Mouse (Mus musculus) heart, embryonic 13.5 days (tissue): ENCODE data around the gene BC016579. TPM values are rescaled to one million over a fixed set of nuclear protein-coding genes. Genes with fewer than 3 reads are reported as not detected.

Experiments
- ATAC-seq: fragments of 200-750 bp; cut with Nextera tagmentation; 2 replicates; pipeline ENCODE4 v1.8.0; 2017; ENCODE audit warnings: moderate TSS enrichment; ENCODE audit not compliant: insufficient number of reproducible peaks, low FRiP score, low TSS enrichment; ENCODE audit errors: extremely low read depth
- H3K27ac ChIP-seq: fragments of 300-500 bp; sonication (generic); replicated peaks from 2 replicates; pipeline ENCODE4 v1.5.1; 2015; ENCODE audit warnings: moderate library complexity, mild to moderate bottlenecking, inconsistent platforms
- H3K27me3 ChIP-seq: fragments of 300-500 bp; sonication (generic); replicated peaks from 2 replicates; pipeline ENCODE4 v1.6.1; 2015; ENCODE audit warnings: mild to moderate bottlenecking, inconsistent platforms
- H3K36me3 ChIP-seq: fragments of 300-500 bp; sonication (generic); 2 replicates; pipeline ENCODE4 v1.6.1; 2015; ENCODE audit warnings: mild to moderate bottlenecking, inconsistent platforms
- H3K4me1 ChIP-seq: fragments of 300-500 bp; sonication (generic); 2 replicates; pipeline ENCODE4 v1.6.1; 2015; ENCODE audit warnings: inconsistent platforms
- H3K4me2 ChIP-seq: fragments of 300-500 bp; sonication (generic); 2 replicates; pipeline ENCODE4 v1.6.1; 2015; ENCODE audit warnings: inconsistent platforms, mild to moderate bottlenecking, moderate library complexity
- H3K4me3 ChIP-seq: fragments of 300-500 bp; sonication (generic); 2 replicates; pipeline ENCODE4 v1.5.1; 2015; ENCODE audit warnings: moderate library complexity, mild to moderate bottlenecking, inconsistent platforms
- H3K9ac ChIP-seq: fragments of 300-500 bp; sonication (generic); 2 replicates; pipeline ENCODE4 v1.6.1; 2015; ENCODE audit warnings: inconsistent platforms, mild to moderate bottlenecking, moderate library complexity
- H3K9me3 ChIP-seq: fragments of 300-500 bp; sonication (generic); 2 replicates; pipeline ENCODE4 v1.6.1; 2016; ENCODE audit warnings: inconsistent platforms
- WGBS: fragments of 180-500 bp; shearing (Covaris S2); methylation state at CpG from one replicate; pipeline ENCODE4 v1.1.7; 2015; ENCODE audit warnings: mixed read lengths; 5-methylcytosine and 5-hydroxymethylcytosine counted together
- polyA plus RNA-seq: library from polyadenylated mRNA; unstranded; fragments of >200 nt; fragmentation: Nextera tagmentation; extraction: Ambion mirVana; gene quantifications from 2 replicates; pipeline ENCODE4 v1.2.1, GENCODE M21; 2015

BC016579 gene
- not detected in 2 replicates for polyA plus RNA-seq

DNA sequence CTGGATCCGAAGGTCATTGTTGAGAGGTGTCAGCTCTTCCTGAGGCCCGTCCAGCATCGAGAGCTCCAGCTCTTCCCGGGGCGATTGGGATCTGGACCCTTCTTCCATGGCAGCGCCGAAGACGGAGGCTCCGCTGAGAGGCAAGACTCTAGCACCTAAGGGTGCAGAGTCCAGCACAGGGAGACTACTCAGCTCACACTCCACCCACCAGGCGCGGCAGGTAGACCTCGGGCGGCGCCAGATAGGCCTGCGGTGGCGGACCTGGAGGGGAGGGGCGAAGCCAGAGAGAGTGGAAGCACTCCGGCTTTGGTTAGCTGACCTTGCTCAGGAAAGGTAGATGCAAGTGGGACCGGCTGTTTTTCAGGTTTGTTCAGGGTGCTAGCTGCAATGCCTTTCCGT lies at the start of gene BC016579:
Gene BC016579, minus strand, starts transcription at position 135 of the 399 bp plus-strand sequence.
- Histone ChIP-seq H3K27me3 (peaks cover 10% of the 10 kb centered on the region), H3K36me3 (no peaks in the 10 kb centered on the region), H3K4me1 (peaks cover 16% of the 10 kb centered on the region), H3K4me3 (peak within 1 kb of the TSS; percentile 53), H3K27ac (no peak within 1 kb of the TSS), H3K4me2 (peak within 1 kb of the TSS; percentile 83), H3K9me3 (no peaks in the 10 kb centered on the region), H3K9ac (peak within 1 kb of the TSS; percentile 54)
- WGBS = 5% methylated on average over 20 of the region's 20 CpGs
- ATAC-seq = 0 out of 2 replicates have a peak, but pooled peaks have one; percentile 58

DNA sequence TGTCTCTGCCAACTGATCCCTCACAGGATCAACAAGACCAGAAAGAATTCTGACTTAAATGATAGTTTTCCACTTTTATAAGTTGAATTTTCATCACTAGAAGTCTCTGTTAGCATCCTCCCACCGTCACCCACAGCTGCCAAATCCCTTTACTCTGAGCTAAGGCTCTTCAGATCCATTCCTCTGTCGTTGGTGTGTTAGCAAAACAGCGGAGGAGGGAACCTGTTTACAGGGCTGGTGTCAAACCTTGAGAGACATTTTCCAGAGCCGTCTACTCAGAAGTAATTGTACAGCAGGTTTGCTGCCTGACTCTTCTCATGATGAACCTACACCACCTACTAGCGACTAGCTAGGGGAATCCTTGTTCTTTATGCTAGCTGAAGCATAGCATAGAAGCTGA lies 45.4 kb upstream of the BC016579 start:
- Histone ChIP-seq H3K27me3 (no peaks in the 10 kb centered on the region), H3K4me3 (no peak overlapping the region), H3K9me3 (no peaks in the 10 kb centered on the region), H3K4me1 (no peaks in the 10 kb centered on the region), H3K36me3 (no peaks in the 10 kb centered on the region), H3K9ac (no peak overlapping the region), H3K4me2 (no peak overlapping the region), H3K27ac (no peak overlapping the region)
- ATAC-seq = no peak
- 44% methylated on average over 5 of the region's 5 CpGs for WGBS

DNA sequence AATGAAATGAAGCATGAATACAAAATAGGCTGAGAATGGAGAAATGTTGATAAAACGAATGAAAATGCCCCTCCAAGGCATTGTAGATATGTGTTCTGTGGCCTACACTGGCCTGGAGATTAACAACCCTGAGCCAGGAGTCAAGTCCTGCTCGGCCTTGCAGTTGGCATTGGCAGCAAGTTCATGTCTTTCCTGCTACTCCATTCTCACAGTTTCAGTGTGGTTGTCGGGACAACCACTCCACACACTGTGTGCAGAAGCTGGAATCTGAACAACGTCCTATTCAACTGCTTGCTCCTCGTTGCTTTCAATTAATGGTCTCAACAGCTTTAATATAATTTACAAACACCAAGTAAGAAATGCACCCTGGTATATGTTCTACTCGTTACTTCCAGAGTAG lies 44.1 kb upstream of the BC016579 start:
- Histone ChIP-seq H3K27me3 (no peaks in the 10 kb centered on the region), H3K36me3 (no peaks in the 10 kb centered on the region), H3K4me3 (no peak overlapping the region), H3K4me1 (no peaks in the 10 kb centered on the region), H3K9me3 (no peaks in the 10 kb centered on the region), H3K9ac (no peak overlapping the region), H3K27ac (no peak overlapping the region), H3K4me2 (no peak overlapping the region)
- no peak for ATAC-seq
- WGBS = 71% methylated on average over 6 of the region's 6 CpGs

DNA sequence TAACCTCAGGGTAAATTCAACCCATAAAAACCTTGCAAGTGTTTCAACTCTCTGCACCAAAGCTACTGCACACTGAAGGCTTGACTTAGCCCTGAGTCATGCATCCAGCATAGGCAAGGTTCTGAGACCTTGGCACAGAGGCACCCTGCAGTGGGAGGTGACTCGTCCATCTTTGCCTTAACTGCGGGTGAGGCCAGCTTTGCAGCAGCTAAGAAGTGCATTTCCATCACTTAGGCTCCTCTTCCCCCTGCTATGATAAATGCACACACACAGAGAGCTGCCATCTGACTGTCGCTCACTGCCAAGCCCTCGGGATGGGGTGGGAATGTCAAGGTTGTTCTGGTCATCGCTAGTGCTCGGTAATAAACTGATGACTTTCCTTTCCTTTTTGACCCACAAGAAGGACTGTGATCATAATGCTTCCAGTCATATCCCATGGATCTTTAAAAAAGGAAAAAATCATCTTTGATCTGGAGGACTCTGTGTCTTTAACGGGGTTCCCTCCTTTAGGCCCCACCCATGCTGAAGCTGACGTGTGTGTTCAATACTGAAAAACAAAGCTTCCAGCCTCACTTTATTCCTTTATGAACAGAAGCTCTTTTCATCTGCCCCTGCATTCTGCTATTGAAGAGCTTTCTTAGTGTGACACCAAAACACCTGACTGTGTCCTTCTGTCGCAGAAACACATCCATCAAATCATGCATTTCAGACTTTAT lies 41.7 kb upstream of the BC016579 start:
- no peak overlapping the region for H3K4me2 ChIP-seq
- no peak overlapping the region for H3K27ac ChIP-seq
- H3K4me1 ChIP-seq = no peaks in the 10 kb centered on the region
- WGBS = 74% methylated on average over 9 of the region's 9 CpGs
- no peaks in the 10 kb centered on the region for H3K36me3 ChIP-seq
- H3K27me3 ChIP-seq = no peaks in the 10 kb centered on the region
- no peak overlapping the region for H3K4me3 ChIP-seq
- no peak for ATAC-seq
- no peak overlapping the region for H3K9ac ChIP-seq
- no peaks in the 10 kb centered on the region for H3K9me3 ChIP-seq

DNA sequence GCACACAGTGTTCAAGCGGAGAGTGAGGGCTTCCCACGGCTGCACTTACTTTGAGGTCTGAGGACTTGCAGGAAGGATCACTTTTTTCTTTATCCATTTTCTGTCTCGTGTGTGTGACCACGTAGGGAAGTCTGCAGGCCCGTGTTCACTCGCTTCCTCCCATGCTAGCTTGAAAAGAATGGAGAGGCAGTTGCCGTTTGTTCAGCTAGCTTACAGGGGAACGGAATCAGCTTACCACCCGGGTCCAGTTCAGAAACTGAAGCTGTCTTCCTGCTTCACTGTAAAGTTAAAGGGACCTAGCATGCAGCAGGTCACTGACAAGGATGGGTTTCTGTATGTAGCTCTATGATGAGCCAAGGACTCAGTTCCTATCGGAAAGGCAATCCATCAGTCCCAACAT lies 39.7 kb upstream of the BC016579 start, which contains the start of gene Tmprss7:
Gene Tmprss7, minus strand, starts transcription at position 101 of the 400 bp plus-strand sequence.
- Histone ChIP-seq H3K27ac (no peak within 1 kb of the TSS), H3K9me3 (no peaks in the 10 kb centered on the region), H3K4me2 (no peak within 1 kb of the TSS), H3K4me1 (no peaks in the 10 kb centered on the region), H3K36me3 (no peaks in the 10 kb centered on the region), H3K9ac (no peak within 1 kb of the TSS), H3K27me3 (no peaks in the 10 kb centered on the region), H3K4me3 (no peak within 1 kb of the TSS)
- 71% methylated on average over 10 of the region's 10 CpGs for WGBS
- ATAC-seq = no peak

DNA sequence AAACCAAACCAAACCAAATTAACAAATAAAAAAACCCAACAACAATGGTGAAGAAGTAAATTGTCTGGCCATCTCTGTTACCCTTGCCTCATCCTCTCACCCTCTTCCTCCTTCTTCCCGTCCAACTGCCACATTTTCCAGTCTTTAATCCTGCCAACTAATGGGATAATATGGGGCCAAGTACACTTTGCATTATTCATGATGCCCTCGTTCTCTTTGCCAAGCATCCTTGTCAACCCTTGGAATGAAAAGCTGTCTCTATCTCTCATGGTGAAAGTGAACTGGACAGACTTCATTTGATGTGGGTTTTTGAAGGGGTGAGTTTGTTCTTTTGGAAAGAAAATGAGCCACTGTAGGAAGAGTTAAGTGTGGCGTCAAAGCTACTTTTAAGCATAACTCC lies 39.0 kb upstream of the BC016579 start:
- H3K27ac ChIP-seq = no peak overlapping the region
- WGBS = 70% methylated on average over 3 of the region's 3 CpGs
- no peaks in the 10 kb centered on the region for H3K9me3 ChIP-seq
- no peak overlapping the region for H3K4me2 ChIP-seq
- H3K9ac ChIP-seq = no peak overlapping the region
- no peaks in the 10 kb centered on the region for H3K4me1 ChIP-seq
- no peaks in the 10 kb centered on the region for H3K27me3 ChIP-seq
- ATAC-seq = no peak
- H3K4me3 ChIP-seq = no peak overlapping the region
- no peaks in the 10 kb centered on the region for H3K36me3 ChIP-seq

DNA sequence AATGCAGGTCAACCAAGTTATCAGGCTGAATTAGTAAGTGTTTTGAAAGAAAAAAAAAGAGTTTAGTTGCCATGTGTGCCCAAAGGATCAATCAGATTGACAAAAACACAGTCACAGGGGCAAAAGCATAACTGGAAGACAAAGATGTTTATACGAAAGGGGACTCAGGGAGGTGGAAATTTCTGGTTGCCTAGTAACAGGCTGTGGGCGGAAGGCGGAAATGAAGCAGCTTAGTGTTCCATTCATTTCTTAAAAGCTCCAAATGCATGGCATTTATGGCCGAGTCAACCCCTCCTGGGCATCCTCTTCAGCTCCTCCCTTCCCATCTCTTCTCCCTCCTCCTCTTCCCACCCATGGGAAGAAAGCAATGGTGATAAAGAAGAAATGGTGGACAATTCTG lies 36.3 kb upstream of the BC016579 start:
- no peaks in the 10 kb centered on the region for H3K36me3 ChIP-seq
- H3K4me1 ChIP-seq = no peaks in the 10 kb centered on the region
- H3K27ac ChIP-seq = no peak overlapping the region
- no peak overlapping the region for H3K4me3 ChIP-seq
- no peak for ATAC-seq
- H3K4me2 ChIP-seq = no peak overlapping the region
- no peaks in the 10 kb centered on the region for H3K9me3 ChIP-seq
- H3K27me3 ChIP-seq = no peaks in the 10 kb centered on the region
- no peak overlapping the region for H3K9ac ChIP-seq
- WGBS = 46% methylated on average over 4 of the region's 4 CpGs

DNA sequence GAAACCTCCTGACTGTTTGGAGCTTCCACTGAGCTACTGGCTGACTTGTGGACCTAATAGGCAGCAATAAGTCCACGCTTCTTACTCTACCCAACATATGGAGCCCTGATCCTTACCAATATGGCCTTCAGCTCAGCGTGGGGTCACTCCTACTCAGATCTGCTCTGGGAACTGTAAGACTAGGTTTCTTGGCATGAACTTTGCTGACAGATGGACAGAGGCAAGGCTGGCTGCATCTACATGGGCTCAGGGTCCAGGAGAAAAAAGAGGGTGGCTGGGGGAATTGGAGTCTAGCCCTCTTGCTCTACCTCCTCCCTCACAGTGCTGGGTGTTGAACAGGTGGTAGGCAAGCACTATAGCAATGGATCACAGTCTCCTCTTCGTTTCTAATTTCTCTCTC lies 33.0 kb upstream of the BC016579 start:
- H3K4me3 ChIP-seq = no peak overlapping the region
- no peak overlapping the region for H3K27ac ChIP-seq
- H3K4me2 ChIP-seq = no peak overlapping the region
- no peak for ATAC-seq
- no peaks in the 10 kb centered on the region for H3K36me3 ChIP-seq
- 68% methylated on average over 3 of the region's 3 CpGs for WGBS
- no peaks in the 10 kb centered on the region for H3K4me1 ChIP-seq
- H3K9me3 ChIP-seq = no peaks in the 10 kb centered on the region
- no peak overlapping the region for H3K9ac ChIP-seq
- H3K27me3 ChIP-seq = no peaks in the 10 kb centered on the region

DNA sequence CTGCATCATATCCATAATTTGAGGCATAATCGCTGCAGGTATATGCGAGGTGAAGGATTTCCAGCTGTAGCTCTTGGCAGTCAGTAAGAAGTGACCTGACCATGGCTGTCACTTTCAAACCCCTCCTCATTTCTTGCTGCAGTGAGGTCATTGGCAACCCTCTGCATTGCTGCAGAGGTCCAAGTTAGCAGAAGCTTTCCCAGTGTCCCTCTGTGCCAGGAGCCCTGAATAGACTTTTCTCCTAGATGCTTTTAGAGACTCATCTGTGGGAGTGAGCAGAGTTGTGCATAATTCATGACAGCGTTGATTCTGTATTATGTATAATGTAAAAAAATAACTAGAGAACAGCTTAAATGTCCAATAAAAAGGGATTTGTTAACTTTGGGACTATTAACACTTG lies 31.4 kb upstream of the BC016579 start:
- no peak for ATAC-seq
- Histone ChIP-seq H3K9ac (no peak overlapping the region), H3K9me3 (no peaks in the 10 kb centered on the region), H3K4me3 (no peak overlapping the region), H3K27ac (no peak overlapping the region), H3K27me3 (no peaks in the 10 kb centered on the region), H3K4me1 (no peaks in the 10 kb centered on the region), H3K4me2 (no peak overlapping the region), H3K36me3 (no peaks in the 10 kb centered on the region)
- 65% methylated on average over 3 of the region's 3 CpGs for WGBS

DNA sequence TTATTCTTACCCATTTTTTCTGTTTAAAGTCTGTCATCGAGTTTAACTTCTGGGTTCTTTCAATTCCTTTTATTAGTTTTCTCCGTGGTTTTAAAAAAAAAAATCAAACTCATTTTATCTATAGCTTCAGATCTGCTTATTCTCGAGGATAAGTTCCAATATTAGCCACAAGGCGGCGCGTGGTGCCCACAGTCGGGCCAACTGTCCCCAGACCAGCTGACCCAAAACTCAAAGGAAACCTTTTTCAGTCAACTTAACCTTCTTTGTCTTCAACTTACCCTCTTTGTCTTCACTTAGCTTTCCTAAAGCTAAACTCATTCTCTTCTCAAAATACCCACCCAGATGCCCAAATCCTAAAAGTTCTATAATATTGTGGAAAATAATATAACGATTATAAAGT lies 30.9 kb upstream of the BC016579 start:
- Histone ChIP-seq H3K27me3 (no peaks in the 10 kb centered on the region), H3K4me2 (no peak overlapping the region), H3K4me3 (no peak overlapping the region), H3K4me1 (no peaks in the 10 kb centered on the region), H3K9me3 (no peaks in the 10 kb centered on the region), H3K36me3 (no peaks in the 10 kb centered on the region), H3K27ac (no peak overlapping the region), H3K9ac (no peak overlapping the region)
- WGBS = 12% methylated on average over 8 of the region's 8 CpGs
- ATAC-seq = no peak

DNA sequence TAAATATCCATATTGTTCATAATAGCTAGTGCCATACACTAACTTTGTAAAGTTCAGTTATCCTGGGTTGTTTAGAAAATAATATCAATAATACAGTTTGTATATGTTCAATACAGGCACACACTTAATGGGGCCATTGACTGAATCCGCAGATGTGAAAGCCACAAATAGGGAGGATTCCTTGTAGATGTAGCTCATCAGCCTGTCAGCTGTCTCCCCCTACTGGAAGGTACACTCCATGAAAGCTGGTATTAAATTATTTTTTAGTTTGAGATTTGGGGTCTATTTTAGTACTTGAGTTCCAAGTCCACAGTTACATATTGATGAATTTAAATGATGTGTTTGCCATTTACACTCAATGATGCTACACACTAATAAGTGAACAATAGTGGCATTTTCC lies 22.6 kb upstream of the BC016579 start:
- WGBS = 41% methylated on average over 1 of the region's 1 CpGs

DNA sequence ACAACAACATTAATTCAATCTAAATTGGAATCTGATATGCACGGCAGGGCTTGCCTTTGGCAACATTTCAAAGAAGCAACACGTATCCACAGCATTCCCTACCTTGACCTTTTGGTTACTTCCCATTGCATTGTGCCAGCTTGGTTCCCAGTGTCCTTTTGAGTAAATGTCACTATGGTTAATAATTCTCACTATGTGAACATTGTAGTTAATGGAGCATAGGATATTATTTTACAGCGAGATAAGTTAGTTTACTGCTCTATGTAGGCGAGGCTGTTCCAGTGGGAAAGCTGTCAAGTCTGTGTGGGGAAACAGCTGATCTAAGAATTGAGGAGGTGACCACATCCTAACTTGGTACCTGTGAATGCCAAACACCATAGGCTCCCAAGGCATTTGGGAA lies 16.1 kb upstream of the BC016579 start:
- H3K4me3 ChIP-seq = no peak overlapping the region
- H3K4me1 ChIP-seq = no peaks in the 10 kb centered on the region
- WGBS = 70% methylated on average over 4 of the region's 4 CpGs
- H3K36me3 ChIP-seq = no peaks in the 10 kb centered on the region
- no peaks in the 10 kb centered on the region for H3K9me3 ChIP-seq
- no peak overlapping the region for H3K27ac ChIP-seq
- H3K4me2 ChIP-seq = no peak overlapping the region
- H3K9ac ChIP-seq = no peak overlapping the region
- no peaks in the 10 kb centered on the region for H3K27me3 ChIP-seq
- no peak for ATAC-seq

More for the DNA sequence above, 22.6 kb upstream of the BC016579 start:
- ATAC-seq = no peak
- Histone ChIP-seq H3K4me2 (no peak overlapping the region), H3K27me3 (no peaks in the 10 kb centered on the region), H3K9me3 (no peaks in the 10 kb centered on the region), H3K27ac (no peak overlapping the region), H3K36me3 (no peaks in the 10 kb centered on the region), H3K4me1 (no peaks in the 10 kb centered on the region), H3K9ac (no peak overlapping the region), H3K4me3 (no peak overlapping the region)
